Mouse (Mus musculus) kidney, postnatal 0 days (tissue): ENCODE measurements around the gene Cep78. TPM values are rescaled to one million over a fixed set of nuclear protein-coding genes. Genes with fewer than 3 reads are reported as not detected.

Experiments
- ATAC-seq: fragments of 200-750 bp; cut with Nextera tagmentation; replicated peaks from 2 replicates; pipeline ENCODE4 v1.8.0; 2017; ENCODE audit warnings: low read depth, moderate number of reproducible peaks, moderate TSS enrichment, moderate library complexity; ENCODE audit not compliant: low FRiP score
- DNase-seq: peaks from one replicate; pipeline ENCODE4 v3.0.0-alpha.2; 2016; ENCODE audit warnings: low spot score
- H3K27ac ChIP-seq: fragments of 300-500 bp; sonication (generic); 2 replicates; pipeline ENCODE4 v1.5.1; 2014; ENCODE audit warnings: mild to moderate bottlenecking
- H3K27me3 ChIP-seq: fragments of 300-500 bp; sonication (generic); 2 replicates; pipeline ENCODE4 v1.6.1; 2014; ENCODE audit warnings: low read length, mixed read lengths; ENCODE audit not compliant: insufficient read depth
- H3K36me3 ChIP-seq: fragments of 300-500 bp; sonication (generic); 2 replicates; pipeline ENCODE4 v1.6.1; 2014; ENCODE audit warnings: low read length, mixed read lengths; ENCODE audit not compliant: insufficient read depth
- H3K4me1 ChIP-seq: fragments of 300-500 bp; sonication (generic); replicated peaks from 2 replicates; pipeline ENCODE4 v1.6.1; 2014; ENCODE audit warnings: antibody characterized with exemption, low read length, mixed read lengths; ENCODE audit not compliant: insufficient read depth
- H3K4me2 ChIP-seq: fragments of 300-500 bp; sonication (generic); 2 replicates; pipeline ENCODE4 v1.6.1; 2014; ENCODE audit warnings: mild to moderate bottlenecking, low read length, moderate library complexity, mixed read lengths
- H3K4me3 ChIP-seq: fragments of 300-500 bp; sonication (generic); replicated peaks from 2 replicates; pipeline ENCODE4 v1.5.1; 2014; ENCODE audit warnings: low read depth, low read length
- H3K9ac ChIP-seq: fragments of 300-500 bp; sonication (generic); 2 replicates; pipeline ENCODE4 v1.6.1; 2014; ENCODE audit warnings: low read depth, low read length
- H3K9me3 ChIP-seq: fragments of 300-500 bp; sonication (generic); replicated peaks from 2 replicates; pipeline ENCODE4 v1.6.1; 2016; ENCODE audit warnings: low read length, inconsistent platforms, mixed read lengths
- CTCF ChIP-seq: IDR thresholded peaks from 2 replicates; pipeline ENCODE4 v1.5.1; 2016; ENCODE audit warnings: antibody characterized with exemption, low read depth, mild to moderate bottlenecking, moderate library complexity
- WGBS: fragments of 180-500 bp; shearing (Covaris S2); extraction: QIAGEN DNeasy Blood & Tissue Kit; methylation state at CpG from one replicate; pipeline ENCODE4 v1.1.7; 2014; 5-methylcytosine and 5-hydroxymethylcytosine counted together
- polyA plus RNA-seq: library from polyadenylated mRNA; unstranded; fragments of >200 nt; fragmentation: Nextera tagmentation; extraction: Ambion mirVana; gene quantifications from 2 replicates; pipeline ENCODE4 v1.2.1, GENCODE M21; 2015

Gene Cep78
- polyA plus RNA-seq, 1 experiment from 2014 or later: 15.3 TPM

DNA sequence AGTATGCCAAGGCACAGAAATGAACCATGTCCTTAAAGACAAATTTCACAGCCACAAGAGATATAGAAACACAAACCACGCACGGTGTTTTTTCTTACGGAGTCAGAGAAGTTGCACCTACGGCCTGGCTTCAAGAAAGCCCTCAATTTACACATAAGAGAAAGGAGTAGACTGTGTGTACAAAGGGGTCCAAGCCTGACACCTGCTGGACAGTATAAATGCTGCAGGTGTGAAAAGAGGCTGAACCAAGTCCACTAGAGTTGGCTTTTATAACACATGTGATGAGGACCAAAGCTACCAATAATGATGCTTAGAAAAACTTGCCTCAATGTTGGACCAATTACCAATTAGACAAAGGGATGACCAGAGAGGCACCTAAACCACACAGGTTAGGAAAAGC, 2.9 kb downstream of the Cep78 start:
- H3K9me3 ChIP-seq: no peaks in the 10 kb centered on the region

DNA sequence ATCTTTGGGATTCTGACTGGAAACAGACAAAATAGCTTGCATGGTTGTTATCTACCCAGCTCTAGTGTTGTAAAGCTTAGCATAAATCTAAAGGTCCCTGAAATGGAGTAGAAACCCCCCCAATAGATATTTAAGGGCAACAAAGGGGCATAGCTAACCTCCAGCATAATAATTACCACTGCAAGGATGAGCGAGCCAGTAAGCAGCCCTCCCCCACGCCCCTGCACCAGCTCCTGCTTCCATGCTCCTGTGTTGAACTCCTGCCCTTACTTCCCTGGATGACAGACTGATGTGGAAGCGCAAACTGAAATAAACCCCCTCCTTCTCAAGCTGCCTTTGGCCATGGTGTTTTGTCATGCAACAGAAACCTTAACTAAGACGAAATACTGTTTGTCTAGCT, 11.4 kb downstream of the Cep78 start:
- H3K36me3 ChIP-seq: peaks cover 7% of the 10 kb centered on the region; the same call in 1 of the 2 replicates
- ATAC-seq: no peak

More for the DNA sequence above, 2.9 kb downstream of the Cep78 start:
- H3K36me3 ChIP-seq: no peaks in the 10 kb centered on the region
- H3K4me3 ChIP-seq: no peak overlapping the region
- H3K9ac ChIP-seq: no peak overlapping the region
- H3K4me1 ChIP-seq: no peaks in the 10 kb centered on the region
- TF ChIP-seq CTCF: peak; percentile 87
- peak; percentile 83 for DNase-seq
- no peak; the same call in 1 of the 2 replicates for ATAC-seq
- no peaks in the 10 kb centered on the region for H3K27me3 ChIP-seq
- WGBS: 30% methylated on average over 4 of the region's 4 CpGs
- no peak overlapping the region for H3K4me2 ChIP-seq
- H3K27ac ChIP-seq: no peak overlapping the region

GRCm38 (mm10) chr19:15965082-15965481, 19.7 kb downstream of the Cep78 start:
- no peak overlapping the region for H3K9ac ChIP-seq
- H3K4me3 ChIP-seq: no peak overlapping the region
- no peaks in the 10 kb centered on the region for H3K9me3 ChIP-seq
- TF ChIP-seq CTCF: peak; percentile 83
- no peak overlapping the region for H3K4me2 ChIP-seq
- peak; percentile 73 for DNase-seq
- ATAC-seq: 0 out of 2 replicates have a peak, but pooled peaks have one; percentile 25
- H3K27ac ChIP-seq: no peak overlapping the region
- H3K36me3 ChIP-seq: 0 out of 2 replicates have a peak, but pooled peaks cover 4% of the 10 kb centered on the region
- H3K27me3 ChIP-seq: no peaks in the 10 kb centered on the region
- WGBS: 50% methylated on average over 3 of the region's 3 CpGs
- no peaks in the 10 kb centered on the region for H3K4me1 ChIP-seq

More for the DNA sequence above, 11.4 kb downstream of the Cep78 start:
- Histone ChIP-seq H3K9ac (no peak overlapping the region), H3K4me3 (no peak overlapping the region), H3K27ac (no peak overlapping the region), H3K9me3 (no peaks in the 10 kb centered on the region), H3K4me1 (no peaks in the 10 kb centered on the region), H3K4me2 (no peak overlapping the region), H3K27me3 (no peaks in the 10 kb centered on the region)
- WGBS: 37% methylated on average over 4 of the region's 4 CpGs
- TF ChIP-seq CTCF: no peak
- no peak for DNase-seq

DNA sequence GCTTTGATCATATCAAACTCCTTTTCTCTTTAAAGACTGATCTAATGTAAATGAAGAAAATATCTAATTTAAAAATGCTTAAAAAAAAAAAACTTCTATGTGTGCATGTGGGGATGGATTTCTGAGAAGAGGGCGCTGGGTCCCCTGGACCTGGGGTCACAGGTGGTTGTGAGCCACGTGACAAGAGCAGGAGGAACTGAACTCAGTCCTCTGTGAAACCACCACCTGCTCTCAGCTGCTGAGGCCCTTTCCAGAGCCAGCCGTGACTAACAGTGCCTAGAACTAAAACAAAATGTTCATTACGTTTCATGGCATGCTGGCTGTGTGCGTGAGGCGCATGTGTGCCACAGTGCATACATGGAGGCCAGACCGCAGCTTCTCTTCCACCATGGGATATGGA, 20.3 kb downstream of the Cep78 start:
- Histone ChIP-seq H3K4me3 (no peak overlapping the region), H3K27me3 (no peaks in the 10 kb centered on the region), H3K9ac (no peak overlapping the region), H3K4me1 (no peaks in the 10 kb centered on the region), H3K9me3 (no peaks in the 10 kb centered on the region), H3K27ac (no peak overlapping the region), H3K36me3 (0 out of 2 replicates have a peak, but pooled peaks cover 3% of the 10 kb centered on the region), H3K4me2 (no peak overlapping the region)
- DNase-seq (no peak), ATAC-seq (no peak)
- no peak for TF ChIP-seq CTCF
- WGBS: 92% methylated on average over 7 of the region's 7 CpGs

DNA sequence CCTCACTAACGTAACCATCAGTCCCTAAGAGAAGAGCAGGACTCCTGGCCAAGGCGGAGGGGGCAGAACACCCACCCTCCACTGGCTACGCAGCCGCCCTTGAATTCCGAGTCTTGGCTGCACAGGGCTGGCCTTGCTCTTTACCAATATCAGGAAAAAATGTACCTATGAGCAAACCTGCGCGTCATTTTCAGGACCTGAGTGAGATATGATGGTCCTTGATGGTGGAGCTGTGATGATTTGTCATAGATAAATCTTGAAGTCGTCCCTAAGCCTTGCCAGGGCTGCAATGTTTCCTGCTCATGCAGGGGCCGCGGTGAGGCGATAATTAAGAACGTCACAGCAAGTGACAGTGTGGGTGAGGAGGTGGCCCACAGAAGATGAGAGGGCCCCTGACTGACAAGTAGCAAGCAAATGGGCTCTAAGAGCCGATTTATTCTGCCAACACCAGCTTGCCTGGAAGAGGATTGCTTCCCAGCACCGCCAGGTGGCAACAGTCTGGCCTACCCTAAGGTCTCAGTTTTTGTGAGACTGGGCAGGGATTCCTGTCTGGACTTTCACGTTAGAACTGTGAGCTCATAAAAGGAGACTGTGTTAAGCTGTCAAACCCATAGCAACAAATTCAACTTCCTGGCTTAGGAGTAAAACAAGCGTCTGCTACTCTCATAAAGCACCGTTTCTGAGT, 21.6 kb downstream of the Cep78 start:
- H3K4me1 ChIP-seq: no peaks in the 10 kb centered on the region
- 0 out of 2 replicates have a peak, but pooled peaks have one; percentile 5 for TF ChIP-seq CTCF
- no peak overlapping the region for H3K4me2 ChIP-seq
- no peak overlapping the region for H3K9ac ChIP-seq
- 0 out of 2 replicates have a peak, but pooled peaks cover 7% of the 10 kb centered on the region for H3K36me3 ChIP-seq
- H3K4me3 ChIP-seq: no peak overlapping the region
- no peaks in the 10 kb centered on the region for H3K9me3 ChIP-seq
- no peak overlapping the region for H3K27ac ChIP-seq
- DNase-seq (no peak), ATAC-seq (no peak)
- H3K27me3 ChIP-seq: no peaks in the 10 kb centered on the region
- 85% methylated on average over 17 of the region's 17 CpGs for WGBS

DNA sequence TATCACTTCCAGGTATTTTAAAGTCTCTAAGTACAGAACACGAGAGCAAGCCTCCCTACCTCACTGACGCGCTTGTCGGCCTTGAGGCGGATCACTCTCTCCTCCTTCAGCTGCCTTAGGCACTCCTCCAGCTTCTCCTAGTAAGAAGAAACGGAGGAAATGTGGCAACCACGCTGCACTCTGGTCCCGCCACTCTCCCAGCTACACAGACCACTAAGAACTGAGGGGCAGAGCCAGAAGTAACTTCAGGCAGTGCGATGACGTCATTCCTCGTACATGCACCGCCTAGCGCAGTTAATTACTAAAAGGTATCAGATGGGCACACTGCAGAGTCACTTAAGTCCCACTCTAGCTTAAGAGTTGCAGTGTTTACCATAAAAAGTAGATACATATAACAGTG, 22.5 kb downstream of the Cep78 start:
- no peak for DNase-seq
- H3K36me3 ChIP-seq: 0 out of 2 replicates have a peak, but pooled peaks cover 7% of the 10 kb centered on the region
- no peak overlapping the region for H3K27ac ChIP-seq
- H3K4me2 ChIP-seq: no peak overlapping the region
- no peaks in the 10 kb centered on the region for H3K27me3 ChIP-seq
- no peak for ATAC-seq
- no peaks in the 10 kb centered on the region for H3K4me1 ChIP-seq
- 73% methylated on average over 13 of the region's 13 CpGs for WGBS
- TF ChIP-seq CTCF: no peak
- no peak overlapping the region for H3K9ac ChIP-seq
- H3K4me3 ChIP-seq: no peak overlapping the region
- no peaks in the 10 kb centered on the region for H3K9me3 ChIP-seq
